Mouse (Mus musculus): ENCODE data around the gene D2hgdh. TPM values are rescaled to one million over a fixed set of nuclear protein-coding genes. Genes with fewer than 3 reads are reported as not detected.

The D2hgdh gene
- polyA plus RNA-seq (2012; rRNA removed), result 14.8 and 19.2 TPM in 2 replicates

GRCm38 (mm10) chr1:93824609-93825008, at the start of gene D2hgdh:
Gene D2hgdh (plus strand): TSS chr1:93824909.

GRCm38 (mm10) chr1:93801741-93802238, 22.9 kb upstream of the D2hgdh start, which contains the start of gene Dtymk:
Gene Dtymk (minus strand): TSS chr1:93801934.

GRCm38 (mm10) chr1:93803556-93804507, 20.9 kb upstream of the D2hgdh start, which contains the start of gene Ing5:
Gene Ing5 (plus strand): TSS chr1:93803965.

GRCm38 (mm10) chr1:93861048-93861447, 36.3 kb downstream of the D2hgdh start, which contains the start of gene Gal3st2:
Gene Gal3st2 (plus strand): TSS chr1:93861306.

Other genes starting within 250 kb of the D2hgdh start
- gene Stk25, start 166.2 kb upstream of the D2hgdh start, polyA plus RNA-seq (2012; rRNA removed), result 199 and 216 TPM in 2 replicates
- gene Bok, start 139.2 kb upstream of the D2hgdh start, polyA plus RNA-seq (2012; rRNA removed), result 25.8 and 29.7 TPM in 2 replicates
- 71.3 and 72.7 TPM in 2 replicates for gene Atg4b, start 73.4 kb upstream of the D2hgdh start, polyA plus RNA-seq (2012; rRNA removed)
- 35.8 and 41.4 TPM in 2 replicates for gene Thap4, start 70.0 kb upstream of the D2hgdh start, polyA plus RNA-seq (2012; rRNA removed)
- gene Dtymk, start 23.0 kb upstream of the D2hgdh start, polyA plus RNA-seq (2012; rRNA removed), result 288 and 293 TPM in 2 replicates
- 17.4 and 27.6 TPM in 2 replicates for gene Ing5, start 20.9 kb upstream of the D2hgdh start, polyA plus RNA-seq (2012; rRNA removed)
- 0.06 and 0.12 TPM in 2 replicates for gene Gal3st2, start 36.4 kb downstream of the D2hgdh start, polyA plus RNA-seq (2012; rRNA removed)
- 0.06 TPM in 1 of 2 replicates, not detected in the other for gene Gal3st2b, start 93.4 kb downstream of the D2hgdh start, polyA plus RNA-seq (2012; rRNA removed)
- gene Gal3st2c, start 165.6 kb downstream of the D2hgdh start, polyA plus RNA-seq (2012; rRNA removed), result 0.01 TPM in 1 of 2 replicates, not detected in the other
- gene Neu4, start 195.5 kb downstream of the D2hgdh start, polyA plus RNA-seq (2012; rRNA removed), result not detected in 2 replicates
- gene Pdcd1, start 227.6 kb downstream of the D2hgdh start, polyA plus RNA-seq (2012; rRNA removed), result 0.05 TPM in 1 of 2 replicates, not detected in the other